Mouse (Mus musculus) gastrocnemius, postnatal 10 days (tissue): ENCODE results near the gene Mab21l3. TPM values are rescaled to one million over a fixed set of nuclear protein-coding genes. Genes with fewer than 3 reads are reported as not detected.

Experiments
- total RNA-seq, 2 experiments: library from RNA; stranded (reverse); gene quantifications; 2 replicates each; pipeline ENCODE4 v1.2.3; 2021

The Mab21l3 gene
- total RNA-seq, 2 experiments from 2014 or later, result 0.09 TPM; not detected in 1

Other genes starting within 250 kb of the Mab21l3 start
- gene Atp1a1, start 244.3 kb downstream of the Mab21l3 start, total RNA-seq, result 10 to 100 TPM; 71.2 to 86.4 TPM
- 1 to 10 TPM; 1.9 to 3.5 TPM for gene Slc22a15, start 75.5 kb upstream of the Mab21l3 start, total RNA-seq
- gene Nhlh2, start 161.1 kb upstream of the Mab21l3 start, total RNA-seq, result not detected
- 100 to 1,000 TPM; 270 to 288 TPM for gene Casq2, start 237.5 kb upstream of the Mab21l3 start, total RNA-seq